ENCODE assay signal across 14 mouse cellular contexts in the genomic region with DNA sequence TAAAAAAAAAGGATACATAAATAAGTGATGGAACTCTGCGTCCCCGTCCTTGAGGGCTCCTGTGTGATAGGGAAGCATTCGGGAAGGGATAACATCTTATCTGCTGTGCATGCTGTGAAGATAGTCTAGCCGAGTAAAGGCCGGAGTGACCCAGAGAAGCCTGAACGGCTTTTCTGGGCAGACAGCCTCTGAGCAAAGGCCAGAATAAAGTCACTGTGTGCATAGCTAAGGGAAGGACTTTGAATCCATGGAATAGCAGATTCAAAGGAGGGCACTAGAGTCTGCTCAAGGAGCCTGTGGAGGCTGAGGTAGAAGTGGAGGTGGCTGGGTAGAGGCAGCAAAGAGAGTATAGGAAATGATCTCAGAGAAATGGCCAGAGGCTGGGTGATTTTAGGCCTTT. TPM values are rescaled to one million over a fixed set of nuclear protein-coding genes. Genes with fewer than 3 reads are reported as not detected.
DNase-seq lines count a peak whose midpoint lies in the region; ATAC-seq and TF ChIP-seq lines count a peak whose summit lies in the region.
"Had no signal": no experiment of that assay in that cellular context is flagged by ENCODE, and none has a peak within 500 bp of the region (broad histone marks: within the 10 kb centered on the region; RNA-seq: fewer than 3 reads in every experiment).

No protein-coding gene starts in this region.

- TF ChIP-seq POLR2A in liver, adult 2 months (IDR thresholded peaks at IDR 0.05; ENCODE audit: extremely low read depth, insufficient read depth, low read length): no peak

- no peak for ATAC-seq in heart, embryonic 12.5 days (ENCODE audit: insufficient number of reproducible peaks, low FRiP score)
- ATAC-seq in embryonic facial prominence, embryonic 15.5 days (ENCODE audit: insufficient number of reproducible peaks, low FRiP score, low TSS enrichment, low read depth): no peak
- no peak for ATAC-seq in limb, embryonic 15.5 days (ENCODE audit: insufficient number of reproducible peaks, low FRiP score, low TSS enrichment, low read depth)

- no peaks in the 10 kb centered on the region for H3K79me2 ChIP-seq in liver, adult 2 months (ENCODE audit: control insufficient read depth, insufficient read depth, low read length)

- no peaks in the 10 kb centered on the region for H3K9me3 ChIP-seq in heart, embryonic 12.5 days (replicated peaks)
- H3K9me3 ChIP-seq in embryonic facial prominence, embryonic 15.5 days (replicated peaks): no peaks in the 10 kb centered on the region
- H3K9me3 ChIP-seq in limb, embryonic 15.5 days: no peaks in the 10 kb centered on the region
- H3K9me3 ChIP-seq: forebrain, embryonic 10.5 days had no signal

- peak overlapping the region; percentile 72 for H3K27ac ChIP-seq in heart, embryonic 12.5 days (ENCODE audit: poor library complexity, severe bottlenecking)
- no peak overlapping the region for H3K27ac ChIP-seq in liver, adult 2 months (replicated peaks; ENCODE audit: insufficient read depth, low read depth, low read length)
- peak overlapping the region; percentile 96 for H3K27ac ChIP-seq in embryonic facial prominence, embryonic 15.5 days (replicated peaks)
- H3K27ac ChIP-seq in limb, embryonic 15.5 days: peak overlapping the region; percentile 92

- WGBS in heart, embryonic 12.5 days: 41% methylated on average over 6 of the region's 6 CpGs
- WGBS in liver, adult 2 months: 45% methylated on average over 6 of the region's 6 CpGs
- 84% methylated on average over 6 of the region's 6 CpGs for WGBS in embryonic facial prominence, embryonic 15.5 days
- 83% methylated on average over 6 of the region's 6 CpGs for WGBS in limb, embryonic 15.5 days

- intact Hi-C loops in heart, postnatal 36 days (cut with DNase I): loop anchor here (1.0 kb wide), 1 partner anchor 23 kb away; a partner anchor contains a TSS

- 0 out of 2 replicates have a peak, but pooled peaks cover 2% of the 10 kb centered on the region for H3K36me3 ChIP-seq in heart, embryonic 12.5 days
- H3K36me3 ChIP-seq in liver, adult 2 months (ENCODE audit: control insufficient read depth, insufficient read depth, low read length): no peaks in the 10 kb centered on the region
- peaks cover 15% of the 10 kb centered on the region for H3K36me3 ChIP-seq in embryonic facial prominence, embryonic 15.5 days
- peaks cover 17% of the 10 kb centered on the region for H3K36me3 ChIP-seq in limb, embryonic 15.5 days

- no peaks in the 10 kb centered on the region for H3K27me3 ChIP-seq in heart, embryonic 12.5 days (replicated peaks)
- no peaks in the 10 kb centered on the region for H3K27me3 ChIP-seq in liver, adult 2 months (ENCODE audit: control insufficient read depth, insufficient read depth, low read length)
- H3K27me3 ChIP-seq in embryonic facial prominence, embryonic 15.5 days: no peaks in the 10 kb centered on the region
- H3K27me3 ChIP-seq in limb, embryonic 15.5 days: no peaks in the 10 kb centered on the region

- H3K4me2 ChIP-seq in heart, embryonic 12.5 days: no peak overlapping the region
- H3K4me2 ChIP-seq in embryonic facial prominence, embryonic 15.5 days (replicated peaks): no peak overlapping the region
- H3K4me2 ChIP-seq in limb, embryonic 15.5 days: no peak overlapping the region

- TF ChIP-seq CTCF in liver, adult 2 months (IDR thresholded peaks at IDR 0.05; ENCODE audit: low read depth, low read length): no peak

- no peak for DNase-seq in heart, postnatal 36 days
- peak; percentile 36 for DNase-seq in liver, adult 2 months (ENCODE audit: extremely low read depth, low read depth, low spot score)
- DNase-seq in liver: no peak
- no peak for DNase-seq in left cerebral cortex, adult 8-10 months (ENCODE audit: low spot score in 2 of 2)
- DNase-seq in testis, postnatal 10 days (ENCODE audit: low spot score): no peak
- DNase-seq: adrenal gland, postnatal 25 days; cerebellum, postnatal 10 days; right cerebral cortex, adult 18-20 months; thymus, adult 18-20 months had no signal

- peaks cover 24% of the 10 kb centered on the region for H3K4me1 ChIP-seq in heart, embryonic 12.5 days (replicated peaks)
- no peaks in the 10 kb centered on the region for H3K4me1 ChIP-seq in liver, adult 2 months (ENCODE audit: control insufficient read depth, insufficient read depth, low read length)
- H3K4me1 ChIP-seq in embryonic facial prominence, embryonic 15.5 days: peaks cover 48% of the 10 kb centered on the region
- H3K4me1 ChIP-seq in limb, embryonic 15.5 days: peaks cover 29% of the 10 kb centered on the region

- no peak overlapping the region for H3K9ac ChIP-seq in heart, embryonic 12.5 days
- no peak overlapping the region for H3K9ac ChIP-seq in liver, adult 2 months (ENCODE audit: low read depth, low read length)
- H3K9ac ChIP-seq in embryonic facial prominence, embryonic 15.5 days: 0 out of 2 replicates have a peak overlapping the region, but pooled peaks have one; percentile 10
- no peak overlapping the region for H3K9ac ChIP-seq in limb, embryonic 15.5 days

- H3K4me3 ChIP-seq in heart, embryonic 12.5 days: no peak overlapping the region
- H3K4me3 ChIP-seq in liver, adult 2 months (ENCODE audit: insufficient read depth, low read depth, low read length): no peak overlapping the region
- H3K4me3 ChIP-seq in embryonic facial prominence, embryonic 15.5 days (replicated peaks): no peak overlapping the region
- no peak overlapping the region for H3K4me3 ChIP-seq in limb, embryonic 15.5 days
- H3K4me3 ChIP-seq: forebrain, embryonic 10.5 days had no signal

RNA-seq across cellular contexts. Expression of a gene that starts 22.3 kb away (rescaled TPM):
- 3.3 and 3.8 TPM in 2 replicates for polyA plus RNA-seq in heart, embryonic 12.5 days (2016; fragmentation: Nextera tagmentation; extraction: Ambion mirVana)
- 1 to 10 TPM; 7.8 to 9.2 TPM for total RNA-seq in heart, postnatal 36 days (2021)
- total RNA-seq in liver, adult 2 months (2014; rRNA removed): 2.9 and 3.3 TPM in 2 replicates
- 2.2 and 4.6 TPM in 2 replicates for polyA plus RNA-seq in liver, adult 2 months (2012; rRNA removed)
- polyA plus RNA-seq in embryonic facial prominence, embryonic 15.5 days (2015; fragmentation: Nextera tagmentation; extraction: Ambion mirVana): 5.2 TPM in 2 replicates
- 4.0 and 4.3 TPM in 2 replicates for polyA plus RNA-seq in limb, embryonic 15.5 days (2015; fragmentation: Nextera tagmentation; extraction: Ambion mirVana)
- 10 to 100 TPM; 42.3 to 51.3 (median 44.2) TPM for total RNA-seq in left cerebral cortex, adult 8-10 months (2022)

RNA-seq across cellular contexts. Expression of a gene that starts 32.4 kb away (rescaled TPM):
- polyA plus RNA-seq in heart, embryonic 12.5 days (2016; fragmentation: Nextera tagmentation; extraction: Ambion mirVana): 13.1 and 13.3 TPM in 2 replicates
- 1 to 10 TPM; 7.7 to 8.2 TPM for total RNA-seq in heart, postnatal 36 days (2021)
- 1.7 and 2.8 TPM in 2 replicates for total RNA-seq in liver, adult 2 months (2014; rRNA removed)
- polyA plus RNA-seq in liver, adult 2 months (2012; rRNA removed): 4.6 and 6.5 TPM in 2 replicates
- polyA plus RNA-seq in embryonic facial prominence, embryonic 15.5 days (2015; fragmentation: Nextera tagmentation; extraction: Ambion mirVana): 16.7 and 20.8 TPM in 2 replicates
- 17.5 and 18.4 TPM in 2 replicates for polyA plus RNA-seq in limb, embryonic 15.5 days (2015; fragmentation: Nextera tagmentation; extraction: Ambion mirVana)
- 1 to 10 TPM; 3.6 to 4.6 (median 4.2) TPM for total RNA-seq in left cerebral cortex, adult 8-10 months (2022)

RNA-seq across cellular contexts. Expression of a gene that starts 32.5 kb away (rescaled TPM):
- polyA plus RNA-seq in heart, embryonic 12.5 days (2016; fragmentation: Nextera tagmentation; extraction: Ambion mirVana): 2.3 and 3.2 TPM in 2 replicates
- total RNA-seq in heart, postnatal 36 days (2021): 1 to 10 TPM in 1 of 2 experiments, under 1 TPM in 1; 0.68 to 1.3 TPM
- 0.13 and 1.5 TPM in 2 replicates for total RNA-seq in liver, adult 2 months (2014; rRNA removed)
- polyA plus RNA-seq in liver, adult 2 months (2012; rRNA removed): 0.91 and 1.8 TPM in 2 replicates
- polyA plus RNA-seq in embryonic facial prominence, embryonic 15.5 days (2015; fragmentation: Nextera tagmentation; extraction: Ambion mirVana): 3.7 and 6.1 TPM in 2 replicates
- 3.8 and 5.0 TPM in 2 replicates for polyA plus RNA-seq in limb, embryonic 15.5 days (2015; fragmentation: Nextera tagmentation; extraction: Ambion mirVana)
- 1 to 10 TPM in 3 of 4 experiments, under 1 TPM in 1; 0.50 to 2.6 (median 1.3) TPM for total RNA-seq in left cerebral cortex, adult 8-10 months (2022)
- polyA plus RNA-seq: macrophage had no signal

RNA-seq across cellular contexts. Expression of a gene that starts 38.4 kb away (rescaled TPM):
- 2.3 and 2.5 TPM in 2 replicates for polyA plus RNA-seq in heart, embryonic 12.5 days (2016; fragmentation: Nextera tagmentation; extraction: Ambion mirVana)
- total RNA-seq in heart, postnatal 36 days (2021): 1 to 10 TPM; 2.0 to 2.1 TPM
- 0.37 and 1.7 TPM in 2 replicates for total RNA-seq in liver, adult 2 months (2014; rRNA removed)
- polyA plus RNA-seq in liver, adult 2 months (2012; rRNA removed): 2.0 and 2.4 TPM in 2 replicates
- 2.4 and 3.8 TPM in 2 replicates for polyA plus RNA-seq in embryonic facial prominence, embryonic 15.5 days (2015; fragmentation: Nextera tagmentation; extraction: Ambion mirVana)
- 2.8 and 3.9 TPM in 2 replicates for polyA plus RNA-seq in limb, embryonic 15.5 days (2015; fragmentation: Nextera tagmentation; extraction: Ambion mirVana)
- total RNA-seq in left cerebral cortex, adult 8-10 months (2022): 1 to 10 TPM; 1.1 to 4.3 (median 2.1) TPM
